Mouse (Mus musculus) left cerebral cortex, adult 18-20 months (tissue): Measurements from ENCODE around the gene Cd82. TPM values are rescaled to one million over a fixed set of nuclear protein-coding genes. Genes with fewer than 3 reads are reported as not detected.

Source experiments
- DNase-seq, 2 experiments: peaks; one replicate each; pipeline ENCODE4 v3.0.0; 2021 to 2022; ENCODE audit warnings: low spot score in 2 of 2, mixed read lengths in 1 of 2
- total RNA-seq, 2 experiments: library from RNA; stranded (reverse); gene quantifications; 2 replicates each; pipeline ENCODE4 v1.2.3; 2021

Gene Cd82
- total RNA-seq, 2 experiments from 2014 or later: 12.8 to 15.4 TPM

- peak in 1 of 2 experiments; percentile 30 for DNase-seq
These were observed 6.2 kb upstream of the Cd82 start for GRCm38 (mm10) chr2:93469118-93469517.

- no peak for DNase-seq
These were observed 3.4 kb upstream of the Cd82 start for GRCm38 (mm10) chr2:93466314-93466713.

GRCm38 (mm10) chr2:93461869-93462714, 848 bp downstream of the Cd82 start:
- peak; percentile 72 to 75 for DNase-seq

GRCm38 (mm10) chr2:93460786-93461469, 2.0 kb downstream of the Cd82 start:
- DNase-seq: no peak

GRCm38 (mm10) chr2:93459208-93459920, 3.6 kb downstream of the Cd82 start:
- DNase-seq: no peak

- DNase-seq: no peak
These were observed 4.4 kb downstream of the Cd82 start for GRCm38 (mm10) chr2:93458332-93459207.

GRCm38 (mm10) chr2:93457426-93458130, 5.4 kb downstream of the Cd82 start:
- no peak for DNase-seq

GRCm38 (mm10) chr2:93456140-93456539, 6.8 kb downstream of the Cd82 start:
- no peak for DNase-seq

GRCm38 (mm10) chr2:93454817-93455591, 7.9 kb downstream of the Cd82 start:
- no peak for DNase-seq

GRCm38 (mm10) chr2:93454334-93454733, 8.6 kb downstream of the Cd82 start:
- DNase-seq: no peak

- DNase-seq: no peak
These were observed 9.9 kb downstream of the Cd82 start for GRCm38 (mm10) chr2:93453046-93453445.

- no peak for DNase-seq
These were observed 10.4 kb downstream of the Cd82 start for GRCm38 (mm10) chr2:93452506-93452905.

GRCm38 (mm10) chr2:93452057-93452456, 10.9 kb downstream of the Cd82 start:
- no peak for DNase-seq

- no peak for DNase-seq
These were observed 11.6 kb downstream of the Cd82 start for GRCm38 (mm10) chr2:93451219-93451938.

- no peak for DNase-seq
These were observed 12.2 kb downstream of the Cd82 start for GRCm38 (mm10) chr2:93450695-93451094.

GRCm38 (mm10) chr2:93449657-93450056, 13.3 kb downstream of the Cd82 start:
- DNase-seq: no peak

GRCm38 (mm10) chr2:93448774-93449173, 14.2 kb downstream of the Cd82 start:
- DNase-seq: no peak

- peak in 1 of 2 experiments; percentile 13 for DNase-seq
These were observed 15.3 kb downstream of the Cd82 start for GRCm38 (mm10) chr2:93447500-93448249.
